Mouse (Mus musculus) layer of hippocampus, adult 2 months (tissue): ENCODE results near the gene Gnas. TPM values are rescaled to one million over a fixed set of nuclear protein-coding genes. Genes with fewer than 3 reads are reported as not detected.
"Not testable (repeated sequence)": the region's sequence is repeated elsewhere in the genome, so short reads cannot be mapped to it uniquely, and the experiment has no call there.

Source experiments
- DNase-seq, 2 experiments: peaks; one replicate each; pipeline ENCODE4 v3.0.0; 2022; ENCODE audit warnings: low spot score in 2 of 2
- H3K27ac ChIP-seq: fragments of 200-600 bp; 2 replicates; pipeline ENCODE4 v1.8.1; 2022
- H3K4me3 ChIP-seq: fragments of 200-600 bp; 2 replicates; pipeline ENCODE4 v1.8.1; 2022; ENCODE audit warnings: mild to moderate bottlenecking
- CTCF ChIP-seq: fragments of 200-600 bp; conservative IDR thresholded peaks from 2 replicates; pipeline ENCODE4 v1.8.1; 2022; ENCODE audit warnings: antibody characterized with exemption, mild to moderate bottlenecking, moderate library complexity
- total RNA-seq, 2 experiments: library from RNA; stranded (reverse); gene quantifications; 2 replicates each; pipeline ENCODE4 v1.2.3; 2021

The Gnas gene
- total RNA-seq, 2 experiments from 2014 or later, result 1,674 to 1,781 TPM

GRCm38 (mm10) chr2:174337275-174337674 is 53.2 kb downstream of the Gnas start:
- Histone ChIP-seq H3K4me3 (no peak overlapping the region), H3K27ac (no peak overlapping the region)
- TF ChIP-seq CTCF, result no peak
- DNase-seq, result no peak

- no peak for DNase-seq
- no peak overlapping the region for H3K4me3 ChIP-seq
- no peak for TF ChIP-seq CTCF
- no peak overlapping the region for H3K27ac ChIP-seq
Measured at GRCm38 (mm10) chr2:174339701-174340100, 55.6 kb downstream of the Gnas start.

DNA sequence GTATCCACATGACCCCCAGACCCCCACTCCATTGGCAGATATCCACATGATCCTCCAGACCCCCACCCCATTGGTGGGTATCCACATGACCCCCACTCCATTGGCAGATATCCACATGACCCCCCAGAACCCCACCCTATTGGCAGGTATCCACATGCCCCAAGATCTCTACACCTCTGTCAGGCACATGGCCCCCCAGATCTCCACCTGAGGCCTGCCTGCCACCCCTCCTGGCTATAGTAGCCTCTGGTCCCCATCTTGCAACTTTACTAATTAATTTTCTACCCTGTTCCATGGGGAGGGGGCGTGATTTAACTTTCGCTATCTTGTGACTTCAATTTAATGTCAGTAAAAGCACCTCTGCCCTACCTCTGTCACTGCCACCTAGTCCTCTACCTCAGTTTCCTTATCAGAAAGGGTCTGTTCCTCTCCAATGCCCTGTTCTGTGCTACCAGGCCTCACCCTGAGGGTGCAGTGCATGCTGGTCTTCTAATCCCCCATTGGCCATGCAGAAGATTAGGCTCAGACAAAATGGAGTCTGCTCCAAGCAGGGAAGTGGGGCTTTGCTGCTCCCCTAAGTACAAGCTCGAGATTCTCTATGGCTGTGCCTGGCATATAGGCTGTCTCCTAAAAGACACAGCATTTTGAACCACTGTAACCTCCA is 56.2 kb downstream of the Gnas start:
- no peak for TF ChIP-seq CTCF

GRCm38 (mm10) chr2:174340893-174341580 is 56.9 kb downstream of the Gnas start:
- H3K4me3 ChIP-seq, result no peak overlapping the region
- TF ChIP-seq CTCF, result no peak
- DNase-seq, result no peak
- no peak overlapping the region for H3K27ac ChIP-seq

More for the DNA sequence above, 56.2 kb downstream of the Gnas start:
- no peak overlapping the region for H3K27ac ChIP-seq
- DNase-seq, result no peak
- H3K4me3 ChIP-seq, result no peak overlapping the region

- no peak for TF ChIP-seq CTCF
- no peak for DNase-seq
- H3K27ac ChIP-seq, result peak overlapping the region; percentile 77
- H3K4me3 ChIP-seq, result no peak overlapping the region
Measured at GRCm38 (mm10) chr2:174342793-174343400, 58.8 kb downstream of the Gnas start.

DNA sequence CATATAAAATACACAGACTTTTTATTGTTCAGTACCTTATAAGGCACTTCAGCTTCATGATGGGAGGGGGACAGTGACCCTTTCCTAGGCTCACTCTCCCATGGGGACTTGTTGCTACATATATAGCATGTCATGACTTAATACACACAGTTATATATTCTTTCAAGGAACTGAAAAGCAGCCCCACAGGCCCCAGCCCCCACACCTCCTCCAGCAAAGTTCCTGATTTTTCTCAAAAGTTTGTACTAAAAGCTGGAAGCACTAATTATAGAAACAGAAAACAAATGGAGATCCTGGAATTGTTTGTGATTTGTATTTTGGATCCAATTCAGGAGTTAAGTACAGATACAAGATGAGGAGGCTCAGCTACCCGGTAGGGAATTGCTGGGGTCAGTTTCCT is 59.4 kb downstream of the Gnas start:
- peak overlapping the region; percentile 22; the same call in 1 of the 2 replicates for H3K4me3 ChIP-seq
- H3K27ac ChIP-seq, result peak overlapping the region; percentile 77
- TF ChIP-seq CTCF, result no peak
- no peak for DNase-seq

DNA sequence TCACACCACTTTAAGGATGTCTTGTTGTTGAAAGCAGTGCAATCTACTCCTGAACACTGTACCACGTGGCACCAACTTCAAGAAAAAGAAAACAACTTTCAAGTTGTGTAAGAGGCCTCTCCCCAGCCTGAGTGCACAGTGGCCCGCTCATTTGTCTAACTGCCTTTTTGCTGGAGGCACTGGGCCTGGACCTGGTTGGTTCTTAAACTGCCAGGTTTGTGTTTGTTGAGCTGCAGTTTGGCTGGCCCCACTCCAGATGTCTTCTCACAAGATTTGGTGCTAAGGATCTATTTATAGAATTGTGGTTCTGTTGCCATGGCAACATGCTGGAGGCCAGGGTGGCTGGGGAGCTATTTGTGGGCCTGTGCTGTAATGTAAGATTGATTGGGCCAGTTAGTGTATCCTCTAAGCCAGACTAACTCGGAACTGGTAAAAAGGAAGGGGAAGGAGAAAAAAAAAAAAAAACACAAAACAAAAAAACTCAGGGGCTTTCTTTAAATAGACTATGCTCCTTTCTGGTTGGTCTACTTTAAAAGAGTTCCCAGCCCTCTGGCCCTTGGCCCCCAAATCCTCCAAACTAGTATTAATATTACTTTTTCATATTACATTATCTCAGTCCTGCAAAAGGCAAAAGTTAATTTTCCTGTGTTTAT is 60.0 kb downstream of the Gnas start:
- Histone ChIP-seq H3K27ac (peak overlapping the region; percentile 77), H3K4me3 (peak overlapping the region; percentile 22; the same call in 1 of the 2 replicates)
- TF ChIP-seq CTCF, result no peak
- peak; percentile 68 for DNase-seq

- Histone ChIP-seq H3K27ac (peak overlapping the region; percentile 77), H3K4me3 (no peak overlapping the region)
- DNase-seq, result no peak
- TF ChIP-seq CTCF, result no peak
Measured at GRCm38 (mm10) chr2:174344996-174345395, 60.9 kb downstream of the Gnas start.

DNA sequence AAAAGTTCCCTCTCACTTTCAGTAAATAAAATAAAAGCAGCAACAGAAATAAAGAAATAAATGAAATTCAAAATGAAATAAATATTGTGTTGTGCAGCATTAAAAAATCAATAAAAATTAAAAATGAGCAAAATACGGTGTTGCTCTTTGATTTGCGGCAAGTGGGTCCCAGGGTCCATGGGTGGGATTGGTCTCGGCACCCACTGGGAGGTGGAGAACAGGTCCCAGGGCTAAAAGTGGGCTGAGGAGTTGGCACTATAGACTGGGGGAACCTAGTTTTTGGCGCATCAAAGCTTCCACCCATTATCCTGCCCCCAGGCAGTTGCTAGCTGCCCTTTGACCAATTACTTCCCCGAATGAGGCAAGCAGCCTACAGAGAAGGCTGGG is 62.5 kb downstream of the Gnas start, which contains the start of gene Gm20721:
Gm20721 (minus strand) TSS at position 101 of the 387 bp plus-strand sequence.
- DNase-seq, result no peak
- Histone ChIP-seq H3K4me3 (no peak within 1 kb of the TSS), H3K27ac (no peak within 1 kb of the TSS)
- TF ChIP-seq CTCF, result no peak

- H3K4me3 ChIP-seq, DNase-seq, H3K27ac ChIP-seq: not testable (repeated sequence)
Measured at GRCm38 (mm10) chr2:174346999-174347668, 63.0 kb downstream of the Gnas start.

DNA sequence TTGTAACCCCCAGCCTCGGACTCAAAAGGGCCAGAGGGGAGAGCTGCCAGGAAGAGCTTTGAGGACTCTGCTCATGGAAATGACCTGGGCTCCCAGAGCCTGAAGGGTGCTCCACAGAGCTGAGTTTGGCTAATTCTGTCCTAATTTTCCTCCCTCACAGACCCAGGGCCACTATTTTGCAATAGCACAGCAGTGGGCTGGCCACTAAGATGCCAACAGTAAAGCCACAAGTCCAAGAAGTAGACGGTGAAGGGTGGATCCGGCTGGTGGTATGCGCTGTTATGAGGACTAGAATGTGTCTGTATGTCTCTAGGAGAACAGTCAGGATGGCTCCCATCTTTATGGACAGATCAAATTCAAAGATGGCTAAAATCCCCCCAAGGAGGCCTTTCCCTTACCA is 74.4 kb downstream of the Gnas start:
- no peak for TF ChIP-seq CTCF
- Histone ChIP-seq H3K4me3 (no peak overlapping the region), H3K27ac (no peak overlapping the region)
- DNase-seq, result no peak

DNA sequence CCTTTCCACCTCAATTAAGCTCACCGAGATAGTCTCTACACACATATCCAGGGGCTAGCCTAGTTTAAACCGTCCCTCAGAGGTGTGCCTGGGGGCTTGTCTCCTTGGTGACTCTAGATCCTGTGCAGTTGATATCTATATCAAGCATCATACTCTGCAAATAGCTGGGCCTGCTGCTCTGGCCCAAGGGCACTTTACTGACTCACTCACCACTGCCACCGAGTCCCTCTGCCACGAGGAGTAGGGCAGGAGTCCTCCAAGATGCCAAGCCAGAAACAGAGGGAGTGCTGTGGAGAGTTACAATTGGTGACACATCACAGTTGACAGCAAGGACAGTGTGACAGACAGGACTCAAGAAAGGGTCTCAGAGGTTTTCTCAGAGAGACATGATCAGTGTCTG is 75.5 kb downstream of the Gnas start:
- DNase-seq, result no peak
- no peak for TF ChIP-seq CTCF
- no peak overlapping the region for H3K27ac ChIP-seq
- no peak overlapping the region for H3K4me3 ChIP-seq

DNA sequence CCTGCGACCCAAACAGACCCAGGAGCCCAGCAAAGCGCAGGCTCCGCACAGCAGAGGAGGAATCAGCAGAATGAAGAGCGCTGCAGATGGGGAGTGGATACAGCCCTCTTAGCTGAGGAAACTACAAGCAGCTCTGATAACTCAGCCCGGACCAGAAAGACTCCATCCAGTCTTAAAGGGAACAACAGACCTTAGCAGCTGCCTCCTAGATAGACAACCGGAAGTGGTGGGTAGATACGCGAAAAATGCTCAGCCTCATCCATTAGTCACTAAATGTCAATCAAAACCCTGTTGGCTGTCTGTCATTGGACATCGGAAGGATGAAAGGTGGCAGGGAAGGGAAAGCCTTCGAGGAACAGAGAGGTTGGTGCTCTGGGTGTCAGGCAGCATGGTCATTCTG is 82.5 kb downstream of the Gnas start:
- Histone ChIP-seq H3K27ac (no peak overlapping the region), H3K4me3 (no peak overlapping the region)
- TF ChIP-seq CTCF, result no peak
- DNase-seq, result no peak
